Mouse (Mus musculus) cortical plate, adult 2 months (tissue): ENCODE measurements around the gene Gse1. TPM values are rescaled to one million over a fixed set of nuclear protein-coding genes. Genes with fewer than 3 reads are reported as not detected.

ENCODE experiments used
- H3K27ac ChIP-seq: fragments of 200-500 bp; 2 replicates; pipeline ENCODE4 v1.5.1; 2012; ENCODE audit warnings: low read length, control low read depth, inconsistent platforms; ENCODE audit not compliant: insufficient read depth
- H3K4me1 ChIP-seq: fragments of 200-500 bp; 2 replicates; pipeline ENCODE4 v1.6.1; 2011; ENCODE audit warnings: low read length; ENCODE audit not compliant: control insufficient read depth, insufficient read depth
- H3K4me3 ChIP-seq: fragments of 200-500 bp; 2 replicates; pipeline ENCODE4 v1.5.1; 2011; ENCODE audit warnings: mild to moderate bottlenecking, low read length, control low read depth; ENCODE audit not compliant: insufficient read depth
- CTCF ChIP-seq: fragments of 200-500 bp; IDR thresholded peaks from 2 replicates; pipeline ENCODE4 v1.5.1; 2011; ENCODE audit warnings: mild to moderate bottlenecking, control low read depth, low read length; ENCODE audit not compliant: insufficient read depth; ENCODE audit errors: extremely low read depth
- POLR2A ChIP-seq: fragments of 200-500 bp; IDR thresholded peaks from 2 replicates; pipeline ENCODE4 v1.6.1; 2011; ENCODE audit warnings: mild to moderate bottlenecking, low read length, control low read depth; ENCODE audit not compliant: insufficient read depth; ENCODE audit errors: extremely low read depth
- polyA plus RNA-seq: library from polyadenylated mRNA; depleted of rRNA; stranded (reverse); fragments of >200 nt; gene quantifications from 2 replicates; pipeline ENCODE4 v1.2.3, GENCODE M21; 2012

The Gse1 gene
- polyA plus RNA-seq, 1 experiment = 41.0 TPM

DNA sequence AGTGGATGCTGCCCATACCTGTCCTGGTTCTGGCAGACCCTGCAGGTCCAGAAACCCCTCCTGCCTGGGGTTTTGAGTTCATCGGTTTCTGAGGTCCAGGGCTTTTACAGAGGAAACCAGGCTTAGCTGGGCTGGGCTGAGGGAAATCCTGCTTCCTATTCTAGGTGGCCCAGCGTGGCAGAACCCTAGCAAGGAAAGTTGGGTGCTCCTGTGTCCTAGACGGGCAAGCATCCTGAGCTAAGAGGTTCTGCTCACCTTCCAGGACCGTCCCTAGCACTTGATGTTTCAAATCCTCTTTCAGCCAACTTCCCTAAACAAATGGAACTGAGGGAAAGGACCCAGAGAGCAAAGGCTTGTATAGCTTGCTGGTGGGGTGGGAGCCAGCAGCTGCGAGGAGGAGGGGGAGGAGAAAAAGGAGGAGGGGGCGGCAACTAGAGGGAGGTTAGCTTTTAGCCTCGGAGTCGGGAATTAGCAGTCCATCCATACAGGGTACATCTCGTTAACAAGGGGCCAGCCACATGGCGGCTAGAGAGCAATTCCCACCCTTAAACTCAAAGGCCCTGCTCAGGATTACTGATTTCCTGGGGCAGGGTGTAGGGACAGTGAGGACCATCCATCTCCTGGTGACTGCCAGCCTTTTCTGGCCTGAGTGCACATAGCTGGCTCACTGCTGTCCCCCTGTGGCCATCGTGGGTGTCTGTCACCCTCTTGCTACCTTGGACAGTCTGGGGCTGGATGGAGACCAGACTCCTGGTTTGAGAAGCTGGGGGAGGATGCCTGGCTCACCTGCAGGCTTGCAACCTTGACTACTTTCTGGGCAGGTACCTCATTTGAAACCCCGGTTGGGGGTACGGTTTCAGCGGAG lies 306.5 kb downstream of the Gse1 start:
- TF ChIP-seq POLR2A (no peak), CTCF (peak; percentile 99)
- H3K27ac ChIP-seq = no peak overlapping the region
- no peak overlapping the region; the same call in 1 of the 2 replicates for H3K4me3 ChIP-seq
- peaks cover 2% of the 10 kb centered on the region; the same call in 1 of the 2 replicates for H3K4me1 ChIP-seq

DNA sequence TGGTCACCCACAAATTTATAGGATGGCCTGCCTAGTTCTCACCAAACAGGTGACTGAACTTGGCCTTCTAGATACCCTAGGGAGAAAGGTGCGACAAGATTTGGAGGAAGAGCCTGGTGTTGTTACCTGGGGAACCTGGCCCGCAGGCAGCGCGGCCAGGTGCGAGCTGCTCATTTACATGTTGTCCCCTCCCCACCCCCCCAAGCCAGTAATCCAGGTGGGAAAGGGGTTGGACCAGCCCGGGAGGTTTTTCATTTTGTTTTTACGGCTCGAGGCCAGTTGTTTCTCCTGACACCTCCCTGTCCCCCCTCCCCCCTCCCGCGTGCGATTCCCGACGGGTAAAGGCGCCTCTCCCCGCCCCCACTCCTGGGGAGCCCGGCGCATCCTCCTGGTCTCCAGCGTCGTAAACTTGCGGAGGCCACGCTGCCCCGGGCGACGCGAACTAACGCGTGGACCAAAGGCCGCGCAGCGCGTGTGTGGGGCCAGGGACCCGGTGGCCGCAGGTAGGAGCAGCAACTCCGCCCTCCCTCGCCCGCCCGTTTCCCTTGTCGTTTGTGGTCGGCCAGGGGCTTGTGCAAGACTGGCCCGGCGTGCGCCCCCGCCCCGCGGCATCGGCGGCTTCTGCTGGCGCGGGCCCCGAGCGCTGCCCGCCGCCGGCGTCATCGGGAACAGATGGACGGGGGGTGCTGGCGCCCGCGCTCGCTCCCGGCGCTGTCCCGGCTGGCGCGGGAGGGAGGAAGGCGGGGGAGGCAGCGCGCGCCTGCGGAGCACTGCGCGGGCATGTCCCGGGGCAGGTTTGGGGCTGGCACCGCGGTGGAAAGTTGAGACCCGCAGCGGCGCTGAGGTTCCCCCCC lies 307.4 kb downstream of the Gse1 start:
- Histone ChIP-seq H3K27ac (peak overlapping the region; percentile 80), H3K4me3 (peak overlapping the region; percentile 45), H3K4me1 (peaks cover 2% of the 10 kb centered on the region; the same call in 1 of the 2 replicates)
- TF ChIP-seq POLR2A = no peak
- TF ChIP-seq CTCF = no peak

DNA sequence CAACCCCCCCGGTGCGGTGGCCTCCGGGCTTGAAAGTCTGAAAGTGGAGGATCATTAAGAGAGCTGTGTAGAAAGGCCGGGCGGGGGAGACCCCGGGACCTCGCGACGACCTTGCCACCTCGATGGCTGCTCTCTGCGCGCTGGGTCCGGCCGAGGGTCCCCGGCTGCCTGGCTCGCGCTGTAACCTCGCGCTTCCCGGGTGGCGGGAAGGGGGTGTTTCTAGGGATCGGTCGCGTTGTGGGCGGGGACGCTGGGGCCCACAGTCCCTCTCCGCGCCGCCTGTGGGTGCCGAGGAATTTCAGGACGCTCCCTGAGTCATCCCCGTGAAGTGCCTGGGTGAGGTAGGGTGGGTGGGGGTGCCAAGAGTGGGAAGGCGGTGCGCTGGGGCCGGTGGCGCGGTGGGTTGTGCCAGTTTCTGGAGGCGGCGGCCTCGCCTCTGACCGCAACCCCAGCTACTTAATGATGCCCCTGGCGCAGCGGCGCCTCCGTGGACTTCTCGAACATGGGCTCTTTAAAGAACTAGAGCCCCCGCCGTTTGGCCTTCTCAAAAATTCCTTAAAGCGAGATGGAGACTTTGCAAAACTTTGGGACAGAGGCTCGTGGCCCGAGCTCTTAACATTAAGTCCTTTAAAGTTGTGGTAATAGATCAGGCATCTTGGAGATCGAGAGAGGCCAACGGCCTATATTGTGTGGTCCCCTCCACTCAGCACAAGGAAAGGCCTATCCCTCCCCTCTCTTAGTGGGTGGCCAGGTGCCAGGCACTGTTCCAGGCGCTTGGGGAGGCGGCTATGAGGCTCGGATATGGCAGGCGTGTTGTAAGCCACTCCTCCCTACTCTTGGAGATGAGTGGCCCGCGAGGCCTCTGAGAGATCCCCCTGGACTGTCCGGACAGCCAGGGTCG lies 308.3 kb downstream of the Gse1 start:
- TF ChIP-seq CTCF = no peak
- TF ChIP-seq POLR2A = no peak
- Histone ChIP-seq H3K27ac (peak overlapping the region; percentile 80), H3K4me3 (peak overlapping the region; percentile 45), H3K4me1 (peaks cover 2% of the 10 kb centered on the region; the same call in 1 of the 2 replicates)

DNA sequence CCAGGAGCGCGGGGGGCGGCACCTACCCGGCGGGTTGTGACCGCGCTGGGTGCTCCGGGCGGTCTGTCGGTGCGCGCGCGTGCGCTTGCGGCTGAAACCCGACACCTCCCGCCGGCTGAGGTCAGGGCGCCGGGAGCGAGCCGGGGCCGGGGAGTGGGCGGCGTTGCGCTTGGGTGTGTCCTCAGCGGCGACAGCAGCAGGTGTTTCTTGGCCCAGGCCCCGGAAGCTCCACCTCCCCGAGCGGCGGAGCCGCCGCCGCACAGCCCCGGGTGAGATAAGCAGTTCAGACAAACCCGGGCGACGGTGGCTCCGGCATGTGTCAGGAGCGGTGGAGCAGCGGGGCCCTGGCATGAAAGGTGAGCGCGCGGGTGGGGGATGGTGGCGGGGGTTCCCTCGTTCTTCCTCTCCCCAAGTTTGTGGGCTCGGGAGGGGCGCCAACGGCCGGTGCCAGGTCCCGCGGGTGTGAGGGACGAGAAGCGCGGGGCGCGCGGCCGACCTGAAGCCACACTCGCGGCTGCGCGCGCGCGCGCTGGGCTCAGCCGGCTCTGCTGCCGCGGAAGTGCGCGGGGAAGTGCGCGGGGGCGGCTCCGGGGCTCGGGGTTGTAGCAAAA lies 309.1 kb downstream of the Gse1 start:
- TF ChIP-seq POLR2A (no peak), CTCF (no peak)
- H3K27ac ChIP-seq = peak overlapping the region; percentile 71
- H3K4me3 ChIP-seq = peak overlapping the region; percentile 45
- H3K4me1 ChIP-seq = peaks cover 2% of the 10 kb centered on the region; the same call in 1 of the 2 replicates

DNA sequence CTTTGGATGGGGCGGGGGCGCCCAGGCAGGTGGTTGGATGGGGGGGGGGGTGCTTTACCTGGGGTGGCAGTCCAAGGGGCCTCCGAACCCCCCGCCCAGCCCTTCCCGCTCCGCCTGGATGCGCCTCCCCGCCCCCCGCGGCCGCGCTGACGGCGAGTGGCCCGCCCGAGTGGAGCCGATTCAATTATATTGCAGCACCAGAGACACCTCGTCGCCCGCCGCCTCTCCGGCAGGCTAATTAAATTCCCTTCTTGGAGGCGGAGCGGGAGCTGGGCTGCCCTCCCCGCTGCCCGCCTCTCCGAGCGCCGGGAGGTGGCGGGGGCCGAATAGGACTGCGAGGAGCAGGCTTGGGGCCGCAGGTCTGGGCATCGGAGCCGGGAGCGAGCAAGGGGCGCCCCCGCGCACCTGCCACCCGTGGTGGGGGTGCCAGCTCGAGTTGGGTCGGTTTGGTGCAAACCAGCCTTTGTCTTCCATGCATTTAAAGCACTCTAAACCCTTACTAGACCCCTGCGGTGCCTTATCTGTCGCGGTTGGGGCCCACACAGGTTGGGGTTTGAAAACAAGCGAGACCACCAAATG lies 309.7 kb downstream of the Gse1 start:
- peaks cover 2% of the 10 kb centered on the region; the same call in 1 of the 2 replicates for H3K4me1 ChIP-seq
- peak overlapping the region; percentile 96 for H3K27ac ChIP-seq

DNA sequence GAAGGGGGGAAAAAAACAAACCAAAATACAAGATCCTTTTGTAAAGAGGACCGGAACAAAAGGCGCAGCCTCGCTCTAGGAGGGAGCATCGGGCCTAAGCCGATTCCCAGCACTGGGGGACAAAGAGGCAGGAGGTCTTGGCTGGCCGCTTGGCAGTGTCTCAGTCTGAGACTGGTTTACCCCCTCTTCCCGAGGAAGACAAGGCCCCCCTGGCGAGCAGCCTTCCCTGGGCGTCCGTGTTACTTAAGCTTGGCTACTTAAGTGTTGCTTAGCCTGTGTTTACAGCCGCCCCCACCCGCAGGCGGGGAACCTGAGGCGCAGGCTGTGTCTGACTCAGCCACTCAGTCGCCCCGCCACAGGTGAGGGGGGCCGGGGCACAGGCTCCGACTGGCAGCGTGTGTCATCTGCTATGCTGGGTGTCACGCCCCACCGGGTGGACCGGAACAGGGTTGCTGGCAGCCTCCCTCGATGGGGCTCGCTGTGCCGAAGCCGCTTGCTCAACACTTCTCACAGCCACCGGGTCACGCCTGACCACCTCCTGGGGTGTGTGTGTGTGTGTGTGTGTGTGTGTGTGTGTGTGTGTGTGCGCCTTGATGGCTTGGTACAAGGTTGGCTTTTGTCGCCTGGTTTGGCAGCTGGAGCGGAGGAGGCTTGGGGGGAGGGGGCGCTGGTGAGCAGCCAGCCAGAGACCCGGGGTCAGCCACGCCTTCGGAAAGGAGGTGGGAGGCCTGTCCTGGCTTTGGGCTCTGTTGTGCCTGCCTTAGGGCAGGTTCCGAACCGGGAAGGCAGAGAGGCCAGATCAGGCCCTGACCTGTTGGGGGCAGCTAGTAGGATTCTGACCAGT lies 310.4 kb downstream of the Gse1 start:
- H3K27ac ChIP-seq = peak overlapping the region; percentile 96

More for the DNA sequence above, 309.7 kb downstream of the Gse1 start:
- H3K4me3 ChIP-seq = peak overlapping the region; percentile 45
- TF ChIP-seq POLR2A = peak; percentile 29; the same call in 1 of the 2 replicates
- TF ChIP-seq CTCF = no peak

DNA sequence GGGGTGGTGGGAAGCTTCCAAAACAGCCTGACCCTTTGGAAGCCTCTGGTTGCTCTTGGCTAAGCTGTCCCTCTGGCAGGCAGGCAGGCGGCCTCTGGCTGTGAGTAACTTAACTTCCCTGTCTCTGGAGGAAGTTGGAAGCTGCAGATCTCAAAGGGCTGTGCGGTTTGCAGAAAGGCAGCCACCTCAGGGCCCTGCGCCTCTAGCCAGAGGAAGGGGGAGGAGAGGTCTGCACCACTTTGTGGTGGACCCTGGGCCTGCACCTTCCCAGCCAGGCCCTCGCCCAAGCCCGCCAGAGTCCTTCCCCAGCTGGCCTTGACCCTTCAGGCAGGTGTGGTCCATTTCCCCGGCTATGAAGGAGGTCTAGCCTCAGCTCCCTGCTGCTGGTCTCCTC lies 311.1 kb downstream of the Gse1 start:
- no peak overlapping the region for H3K4me3 ChIP-seq
- TF ChIP-seq POLR2A = no peak
- no peak for TF ChIP-seq CTCF
- H3K4me1 ChIP-seq = no peaks in the 10 kb centered on the region
- peak overlapping the region; percentile 96 for H3K27ac ChIP-seq

More for the DNA sequence above, 310.4 kb downstream of the Gse1 start:
- TF ChIP-seq POLR2A (no peak), CTCF (no peak)
- H3K4me1 ChIP-seq = no peaks in the 10 kb centered on the region
- peak overlapping the region; percentile 45 for H3K4me3 ChIP-seq
